Mouse (Mus musculus): Measurements from ENCODE around the gene Gm21992. TPM values are rescaled to one million over a fixed set of nuclear protein-coding genes. Genes with fewer than 3 reads are reported as not detected.

Gene Gm21992
- polyA plus RNA-seq, 1 experiment from 2014 or later, result 20.9 TPM

DNA sequence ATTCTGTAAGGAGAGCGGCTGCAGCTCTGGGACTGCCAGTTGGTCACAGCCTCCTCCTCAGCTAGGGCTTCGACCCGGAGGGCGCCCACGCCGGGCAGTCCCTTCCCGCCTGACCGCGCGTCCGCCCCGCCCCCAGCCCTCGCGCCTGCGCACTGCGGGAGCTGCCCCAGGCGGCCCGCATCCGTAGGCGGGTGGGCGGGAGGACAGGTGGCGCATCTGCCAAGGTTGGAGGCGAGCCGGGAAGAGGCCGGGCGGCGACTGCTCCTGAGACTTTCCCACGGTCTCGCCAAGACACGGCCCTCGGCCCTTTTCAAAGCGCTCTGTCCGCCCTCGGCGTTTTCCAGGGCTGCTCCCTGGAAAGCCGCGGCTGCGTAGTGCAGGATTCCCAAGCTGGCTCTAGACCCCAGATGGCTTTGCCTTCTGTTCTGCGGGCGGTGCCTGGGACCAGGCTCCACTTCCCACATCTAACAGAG is 113.2 kb downstream of the Gm21992 start, which contains the start of gene Gm960:
TSS of gene Gm960 (minus strand) at position 464 of the 473 bp plus-strand sequence.
- H3K9me3 ChIP-seq (ENCODE audit: control insufficient read depth, low read length), result no peaks in the 10 kb centered on the region
- H3K27ac ChIP-seq (replicated peaks in 1 of 2; ENCODE audit: control insufficient read depth in 1 of 2, insufficient read depth in 1 of 2, low read depth in 2 of 2, low read length in 2 of 2), result no peak within 1 kb of the TSS
- peak within 1 kb of the TSS; percentile 88 for H3K4me2 ChIP-seq (ENCODE audit: low read length)
- peaks cover 63% of the 10 kb centered on the region for H3K27me3 ChIP-seq (ENCODE audit: control insufficient read depth, insufficient read depth, low read length)
- H3K4me3 ChIP-seq (ENCODE audit: control insufficient read depth in 1 of 2, insufficient read depth in 1 of 2, low read depth in 1 of 2, low read length in 2 of 2), result peak within 1 kb of the TSS; percentile 57 to 60
- H3K4me1 ChIP-seq (ENCODE audit: control insufficient read depth in 2 of 2, insufficient read depth in 2 of 2, low read length in 2 of 2), result peaks cover 2 to 4% of the 10 kb centered on the region in 2 experiments; a peak in 2 of 4 replicates
- peak within 1 kb of the TSS; percentile 64 for H3K9ac ChIP-seq (ENCODE audit: low read length)
- no peaks in the 10 kb centered on the region for H3K36me3 ChIP-seq (ENCODE audit: control insufficient read depth, insufficient read depth, low read length)
- ATAC-seq (ENCODE audit: insufficient number of reproducible peaks, insufficient read depth, low FRiP score, low read depth), result no peak
- WGBS, result 2% methylated on average over 40 of the region's 40 CpGs

- Histone ChIP-seq H3K27ac (replicated peaks in 1 of 2; ENCODE audit: control insufficient read depth in 1 of 2, insufficient read depth in 1 of 2, low read depth in 2 of 2, low read length in 2 of 2) (no peak overlapping the region), H3K36me3 (ENCODE audit: control insufficient read depth, insufficient read depth, low read length) (no peaks in the 10 kb centered on the region), H3K4me2 (ENCODE audit: low read length) (peak overlapping the region; percentile 88), H3K9ac (ENCODE audit: low read length) (peak overlapping the region; percentile 64; the same call in 1 of the 2 replicates), H3K27me3 (ENCODE audit: control insufficient read depth, insufficient read depth, low read length) (peaks cover 67% of the 10 kb centered on the region), H3K4me3 (ENCODE audit: control insufficient read depth in 1 of 2, insufficient read depth in 1 of 2, low read depth in 1 of 2, low read length in 2 of 2) (peak overlapping the region in 1 of 2 experiments; percentile 60; a peak in 2 of 4 replicates), H3K9me3 (ENCODE audit: control insufficient read depth, low read length) (no peaks in the 10 kb centered on the region), H3K4me1 (ENCODE audit: control insufficient read depth in 2 of 2, insufficient read depth in 2 of 2, low read length in 2 of 2) (peaks cover 2 to 4% of the 10 kb centered on the region in 2 experiments; a peak in 2 of 4 replicates)
- 75% methylated on average over 9 of the region's 9 CpGs for WGBS
- ATAC-seq (ENCODE audit: insufficient number of reproducible peaks, insufficient read depth, low FRiP score, low read depth), result no peak
These were observed 113.7 kb downstream of the Gm21992 start for GRCm38 (mm10) chr19:4697721-4698120.

DNA sequence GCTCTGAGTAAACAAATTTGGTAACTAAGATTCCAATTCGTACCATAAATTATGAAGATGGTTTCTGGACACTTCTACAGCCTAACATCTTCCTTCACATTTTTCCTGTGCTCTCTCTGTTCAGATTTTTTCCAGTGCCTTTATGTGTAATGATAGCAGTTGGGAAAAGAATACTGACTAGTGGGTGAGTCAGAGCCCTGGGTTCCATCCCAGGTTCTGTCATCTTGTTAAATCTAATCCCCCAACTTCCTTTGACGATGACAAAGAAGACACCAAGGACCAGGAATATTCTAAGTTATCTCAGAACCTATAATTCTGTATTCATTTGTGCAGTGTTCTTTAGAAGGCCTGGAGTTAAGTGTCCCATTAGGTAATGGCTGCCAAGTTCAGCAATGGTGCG is 114.3 kb downstream of the Gm21992 start:
- no peak overlapping the region for H3K9ac ChIP-seq (ENCODE audit: low read length)
- no peak overlapping the region for H3K27ac ChIP-seq (replicated peaks in 1 of 2; ENCODE audit: control insufficient read depth in 1 of 2, insufficient read depth in 1 of 2, low read depth in 2 of 2, low read length in 2 of 2)
- WGBS, result 74% methylated on average over 3 of the region's 3 CpGs
- no peaks in the 10 kb centered on the region for H3K9me3 ChIP-seq (ENCODE audit: control insufficient read depth, low read length)
- peaks cover 65% of the 10 kb centered on the region for H3K27me3 ChIP-seq (ENCODE audit: control insufficient read depth, insufficient read depth, low read length)
- H3K4me1 ChIP-seq (ENCODE audit: control insufficient read depth in 2 of 2, insufficient read depth in 2 of 2, low read length in 2 of 2), result peaks cover 2 to 4% of the 10 kb centered on the region in 2 experiments; a peak in 2 of 4 replicates
- H3K4me3 ChIP-seq (ENCODE audit: control insufficient read depth in 1 of 2, insufficient read depth in 1 of 2, low read depth in 1 of 2, low read length in 2 of 2), result no peak overlapping the region
- no peak overlapping the region for H3K4me2 ChIP-seq (ENCODE audit: low read length)
- no peaks in the 10 kb centered on the region for H3K36me3 ChIP-seq (ENCODE audit: control insufficient read depth, insufficient read depth, low read length)
- no peak for ATAC-seq (ENCODE audit: insufficient number of reproducible peaks, insufficient read depth, low FRiP score, low read depth)

- H3K27me3 ChIP-seq (ENCODE audit: control insufficient read depth, insufficient read depth, low read length), result peaks cover 43% of the 10 kb centered on the region
- no peak overlapping the region for H3K9ac ChIP-seq (ENCODE audit: low read length)
- no peak overlapping the region for H3K4me2 ChIP-seq (ENCODE audit: low read length)
- ATAC-seq (ENCODE audit: insufficient number of reproducible peaks, insufficient read depth, low FRiP score, low read depth), result no peak
- 60% methylated on average over 3 of the region's 3 CpGs for WGBS
- no peaks in the 10 kb centered on the region for H3K36me3 ChIP-seq (ENCODE audit: control insufficient read depth, insufficient read depth, low read length)
- H3K27ac ChIP-seq (replicated peaks in 1 of 2; ENCODE audit: control insufficient read depth in 1 of 2, insufficient read depth in 1 of 2, low read depth in 2 of 2, low read length in 2 of 2), result no peak overlapping the region
- peaks cover 2 to 4% of the 10 kb centered on the region in 2 experiments; a peak in 2 of 4 replicates for H3K4me1 ChIP-seq (ENCODE audit: control insufficient read depth in 2 of 2, insufficient read depth in 2 of 2, low read length in 2 of 2)
- no peaks in the 10 kb centered on the region for H3K9me3 ChIP-seq (ENCODE audit: control insufficient read depth, low read length)
- H3K4me3 ChIP-seq (ENCODE audit: control insufficient read depth in 1 of 2, insufficient read depth in 1 of 2, low read depth in 1 of 2, low read length in 2 of 2), result no peak overlapping the region
These were observed 117.1 kb downstream of the Gm21992 start for GRCm38 (mm10) chr19:4694346-4694745.

Other genes with a start within 250 kb of the Gm21992 start
- 5.1 and 6.1 TPM in 2 replicates for gene Lrfn4, start 195.9 kb downstream of the Gm21992 start, polyA plus RNA-seq (2014; fragmentation: Nextera tagmentation; extraction: Ambion mirVana)
- gene Rce1, start 186.0 kb downstream of the Gm21992 start, polyA plus RNA-seq (2014; fragmentation: Nextera tagmentation; extraction: Ambion mirVana), result 35.8 and 38.5 TPM in 2 replicates
- 1.1 TPM in 2 replicates for gene Gm960, start 112.9 kb downstream of the Gm21992 start, polyA plus RNA-seq (2014; fragmentation: Nextera tagmentation; extraction: Ambion mirVana)
- gene Sptbn2, start 100.4 kb downstream of the Gm21992 start, polyA plus RNA-seq (2014; fragmentation: Nextera tagmentation; extraction: Ambion mirVana), result 0.24 and 0.27 TPM in 2 replicates
- 34.1 and 35.2 TPM in 2 replicates for gene Rbm4b, start 55.1 kb downstream of the Gm21992 start, polyA plus RNA-seq (2014; fragmentation: Nextera tagmentation; extraction: Ambion mirVana)
- gene Rbm4, start 17.7 kb downstream of the Gm21992 start, polyA plus RNA-seq (2014; fragmentation: Nextera tagmentation; extraction: Ambion mirVana), result 55.9 and 63.1 TPM in 2 replicates
- gene Rbm14, start within 50 bp of the Gm21992 start, polyA plus RNA-seq (2014; fragmentation: Nextera tagmentation; extraction: Ambion mirVana), result 41.5 and 42.6 TPM in 2 replicates
- gene Ccs, start 27.7 kb upstream of the Gm21992 start, polyA plus RNA-seq (2014; fragmentation: Nextera tagmentation; extraction: Ambion mirVana), result 38.8 and 39.0 TPM in 2 replicates
- not detected in 2 replicates for gene Ccdc87, start 27.8 kb upstream of the Gm21992 start, polyA plus RNA-seq (2014; fragmentation: Nextera tagmentation; extraction: Ambion mirVana)
- gene Ctsf, start 43.5 kb upstream of the Gm21992 start, polyA plus RNA-seq (2014; fragmentation: Nextera tagmentation; extraction: Ambion mirVana), result 36.9 and 39.2 TPM in 2 replicates
- 1.5 and 2.0 TPM in 2 replicates for gene Actn3, start 66.3 kb upstream of the Gm21992 start, polyA plus RNA-seq (2014; fragmentation: Nextera tagmentation; extraction: Ambion mirVana)
- 7.2 and 8.2 TPM in 2 replicates for gene Zdhhc24, start 67.1 kb upstream of the Gm21992 start, polyA plus RNA-seq (2014; fragmentation: Nextera tagmentation; extraction: Ambion mirVana)
- gene Bbs1, start 95.0 kb upstream of the Gm21992 start, polyA plus RNA-seq (2014; fragmentation: Nextera tagmentation; extraction: Ambion mirVana), result 1.5 and 2.4 TPM in 2 replicates
- 60.8 and 71.8 TPM in 2 replicates for gene Dpp3, start 116.7 kb upstream of the Gm21992 start, polyA plus RNA-seq (2014; fragmentation: Nextera tagmentation; extraction: Ambion mirVana)
- gene Peli3, start 131.5 kb upstream of the Gm21992 start, polyA plus RNA-seq (2014; fragmentation: Nextera tagmentation; extraction: Ambion mirVana), result 0.51 and 0.81 TPM in 2 replicates
- gene Mrpl11, start 150.5 kb upstream of the Gm21992 start, polyA plus RNA-seq (2014; fragmentation: Nextera tagmentation; extraction: Ambion mirVana), result 110 and 111 TPM in 2 replicates
- gene Npas4, start 178.7 kb upstream of the Gm21992 start, polyA plus RNA-seq (2014; fragmentation: Nextera tagmentation; extraction: Ambion mirVana), result 0.18 TPM in 1 of 2 replicates, not detected in the other
- gene Slc29a2, start 212.2 kb upstream of the Gm21992 start, polyA plus RNA-seq (2014; fragmentation: Nextera tagmentation; extraction: Ambion mirVana), result 10.2 and 10.9 TPM in 2 replicates
- gene B4gat1, start 227.2 kb upstream of the Gm21992 start, polyA plus RNA-seq (2014; fragmentation: Nextera tagmentation; extraction: Ambion mirVana), result 49.9 and 53.1 TPM in 2 replicates
- gene AC124502.3, start 227.3 kb upstream of the Gm21992 start, polyA plus RNA-seq (2014; fragmentation: Nextera tagmentation; extraction: Ambion mirVana), result 1.3 and 1.4 TPM in 2 replicates
- 27.5 and 31.2 TPM in 2 replicates for gene Brms1, start 229.7 kb upstream of the Gm21992 start, polyA plus RNA-seq (2014; fragmentation: Nextera tagmentation; extraction: Ambion mirVana)
- 1.9 and 2.7 TPM in 2 replicates for gene Rin1, start 238.9 kb upstream of the Gm21992 start, polyA plus RNA-seq (2014; fragmentation: Nextera tagmentation; extraction: Ambion mirVana)

All from heart, embryonic 14.5 days (tissue).